21 mouse cellular contexts compared by ENCODE assay signal in the genomic region with DNA sequence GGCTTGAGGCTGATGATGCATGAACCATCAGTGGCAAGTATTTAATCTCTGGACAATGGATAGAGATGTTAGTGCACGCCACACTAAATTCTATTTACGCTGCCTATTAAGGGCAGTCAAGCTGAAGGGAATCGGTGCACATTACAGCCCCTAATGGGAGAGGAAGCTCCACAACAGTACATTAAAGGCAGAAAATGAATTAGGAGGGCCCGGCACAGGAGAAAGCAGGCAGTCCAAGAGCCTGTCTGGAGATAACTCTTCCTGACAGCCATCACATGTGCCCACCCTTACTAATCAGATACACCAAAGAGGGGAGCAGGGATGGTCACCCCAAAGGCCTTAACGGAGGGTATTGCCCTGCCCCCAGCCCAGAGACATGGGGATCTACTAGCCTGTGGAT.
A peak's percentile ranks its signal among the peaks of the same experiment; 100 is the strongest.
DNase-seq lines count a peak whose midpoint lies in the region; ATAC-seq and TF ChIP-seq lines count a peak whose summit lies in the region.
"Had no signal": no experiment of that assay in that cellular context is flagged by ENCODE, and none has a peak within 500 bp of the region (broad histone marks: within the 10 kb centered on the region; RNA-seq: fewer than 3 reads in every experiment).

No protein-coding gene starts in this region.

- no peak overlapping the region for H3K4me3 ChIP-seq in forebrain, embryonic 11.5 days (ENCODE audit: low read depth, low read length)
- H3K4me3 ChIP-seq in forebrain, embryonic 13.5 days: no peak overlapping the region
- H3K4me3 ChIP-seq in kidney, embryonic 15.5 days (replicated peaks): no peak overlapping the region
- H3K4me3 ChIP-seq in midbrain, postnatal 0 days (ENCODE audit: low read depth, low read length): no peak overlapping the region
- H3K4me3 ChIP-seq in midbrain, embryonic 10.5 days: no peak overlapping the region
- H3K4me3 ChIP-seq in lung, postnatal 0 days (ENCODE audit: low read depth, low read length): no peak overlapping the region
- H3K4me3 ChIP-seq: forebrain, embryonic 15.5 days; limb, embryonic 13.5 days; liver, embryonic 12.5 days had no signal

- no peak overlapping the region for H3K27ac ChIP-seq in forebrain, embryonic 11.5 days (ENCODE audit: low read depth, low read length)
- H3K27ac ChIP-seq in forebrain, embryonic 13.5 days: no peak overlapping the region
- no peak overlapping the region for H3K27ac ChIP-seq in kidney, embryonic 15.5 days
- no peak overlapping the region for H3K27ac ChIP-seq in midbrain, postnatal 0 days (ENCODE audit: low read depth, low read length)
- H3K27ac ChIP-seq in midbrain, embryonic 10.5 days (replicated peaks): no peak overlapping the region
- H3K27ac ChIP-seq in lung, postnatal 0 days (ENCODE audit: low read length): no peak overlapping the region
- H3K27ac ChIP-seq: forebrain, embryonic 15.5 days; limb, embryonic 13.5 days; liver, embryonic 12.5 days had no signal

- H3K27me3 ChIP-seq in forebrain, embryonic 11.5 days (ENCODE audit: control insufficient read depth, insufficient read depth, low read length): no peaks in the 10 kb centered on the region
- 0 out of 2 replicates have a peak, but pooled peaks cover 4% of the 10 kb centered on the region for H3K27me3 ChIP-seq in forebrain, embryonic 13.5 days
- H3K27me3 ChIP-seq in kidney, embryonic 15.5 days: no peaks in the 10 kb centered on the region
- no peaks in the 10 kb centered on the region for H3K27me3 ChIP-seq in midbrain, postnatal 0 days (ENCODE audit: insufficient read depth, low read length)
- H3K27me3 ChIP-seq in midbrain, embryonic 10.5 days (ENCODE audit: low read depth, poor library complexity, severe bottlenecking): no peaks in the 10 kb centered on the region
- H3K27me3 ChIP-seq in lung, postnatal 0 days (replicated peaks; ENCODE audit: insufficient read depth, low read length): no peaks in the 10 kb centered on the region
- H3K27me3 ChIP-seq: forebrain, embryonic 15.5 days; liver, embryonic 12.5 days had no signal

- peak; percentile 67 for ATAC-seq in forebrain, embryonic 11.5 days (replicated peaks; ENCODE audit: low FRiP score)
- no peak; the same call in 1 of the 2 replicates for ATAC-seq in forebrain, embryonic 13.5 days
- ATAC-seq in kidney, embryonic 15.5 days (replicated peaks; ENCODE audit: low FRiP score): peak; percentile 49
- no peak for ATAC-seq in midbrain, postnatal 0 days (ENCODE audit: low FRiP score)
- no peak for ATAC-seq in lung, postnatal 0 days
- ATAC-seq: forebrain, embryonic 15.5 days; liver, embryonic 12.5 days had no signal

- no peaks in the 10 kb centered on the region for H3K4me1 ChIP-seq in forebrain, embryonic 11.5 days (replicated peaks; ENCODE audit: control insufficient read depth, insufficient read depth, low read length)
- 0 out of 2 replicates have a peak, but pooled peaks cover 4% of the 10 kb centered on the region for H3K4me1 ChIP-seq in forebrain, embryonic 13.5 days
- H3K4me1 ChIP-seq in kidney, embryonic 15.5 days: 0 out of 2 replicates have a peak, but pooled peaks cover 6% of the 10 kb centered on the region
- no peaks in the 10 kb centered on the region for H3K4me1 ChIP-seq in midbrain, postnatal 0 days (ENCODE audit: insufficient read depth, low read length)
- 0 out of 2 replicates have a peak, but pooled peaks cover 4% of the 10 kb centered on the region for H3K4me1 ChIP-seq in midbrain, embryonic 10.5 days
- no peaks in the 10 kb centered on the region for H3K4me1 ChIP-seq in lung, postnatal 0 days (ENCODE audit: insufficient read depth, low read depth, low read length)
- H3K4me1 ChIP-seq: forebrain, embryonic 15.5 days; limb, embryonic 13.5 days; liver, embryonic 12.5 days had no signal

- 27% methylated on average over 5 of the region's 5 CpGs for WGBS in forebrain, embryonic 11.5 days
- 20% methylated on average over 5 of the region's 5 CpGs for WGBS in forebrain, embryonic 13.5 days
- 46% methylated on average over 5 of the region's 5 CpGs for WGBS in kidney, embryonic 15.5 days
- 45% methylated on average over 5 of the region's 5 CpGs for WGBS in midbrain, postnatal 0 days
- WGBS in midbrain, embryonic 10.5 days: 72% methylated on average over 5 of the region's 5 CpGs
- WGBS in lung, postnatal 0 days: 81% methylated on average over 5 of the region's 5 CpGs

- no peak for TF ChIP-seq EP300 in lung, postnatal 0 days (IDR thresholded peaks at IDR 0.05)

- no peak for TF ChIP-seq CTCF in midbrain, postnatal 0 days (IDR thresholded peaks at IDR 0.05)
- no peak for TF ChIP-seq CTCF in lung, postnatal 0 days (IDR thresholded peaks at IDR 0.05)

- no peaks in the 10 kb centered on the region for H3K36me3 ChIP-seq in forebrain, embryonic 11.5 days (ENCODE audit: control insufficient read depth, insufficient read depth, low read length)
- no peaks in the 10 kb centered on the region for H3K36me3 ChIP-seq in forebrain, embryonic 13.5 days (ENCODE audit: poor library complexity, severe bottlenecking)
- H3K36me3 ChIP-seq in kidney, embryonic 15.5 days: no peaks in the 10 kb centered on the region
- H3K36me3 ChIP-seq in midbrain, postnatal 0 days (ENCODE audit: insufficient read depth, low read length): no peaks in the 10 kb centered on the region
- H3K36me3 ChIP-seq in midbrain, embryonic 10.5 days: no peaks in the 10 kb centered on the region
- H3K36me3 ChIP-seq in lung, postnatal 0 days (ENCODE audit: insufficient read depth, low read length): no peaks in the 10 kb centered on the region
- H3K36me3 ChIP-seq: forebrain, embryonic 15.5 days; limb, embryonic 13.5 days; liver, embryonic 12.5 days had no signal

- H3K4me2 ChIP-seq in forebrain, embryonic 11.5 days (ENCODE audit: low read depth, low read length, severe bottlenecking): no peak overlapping the region
- H3K4me2 ChIP-seq in forebrain, embryonic 13.5 days: no peak overlapping the region
- no peak overlapping the region for H3K4me2 ChIP-seq in kidney, embryonic 15.5 days
- no peak overlapping the region for H3K4me2 ChIP-seq in midbrain, postnatal 0 days (ENCODE audit: low read depth, low read length, poor library complexity, severe bottlenecking)
- no peak overlapping the region for H3K4me2 ChIP-seq in lung, postnatal 0 days (replicated peaks; ENCODE audit: low read depth, low read length)
- H3K4me2 ChIP-seq: forebrain, embryonic 15.5 days; heart, embryonic 11.5 days; limb, embryonic 13.5 days; liver, embryonic 12.5 days had no signal

- DNase-seq in forebrain, embryonic 11.5 days (ENCODE audit: low spot score): no peak
- no peak for DNase-seq in kidney, postnatal 25 days
- DNase-seq in midbrain, postnatal 0 days (ENCODE audit: low spot score): peak; percentile 17
- DNase-seq in midbrain, embryonic 10.5 days (ENCODE audit: low spot score): no peak
- peak; percentile 84 for DNase-seq in retina, embryonic 14.5 days (ENCODE audit: low spot score)
- DNase-seq in lung, postnatal 0 days (ENCODE audit: low spot score): no peak
- DNase-seq: adrenal gland, postnatal 14 days; cerebellum, adult 9-10 months; gastrocnemius, postnatal 14 days; heart, adult 11 months; kidney, adult 11 months; layer of hippocampus, adult 9-11 months; lung, adult 18-20 months; lung, postnatal 14 days; thymus, postnatal 25 days had no signal

- H3K9me3 ChIP-seq in forebrain, embryonic 11.5 days (ENCODE audit: control insufficient read depth, low read length): no peaks in the 10 kb centered on the region
- H3K9me3 ChIP-seq in forebrain, embryonic 13.5 days (replicated peaks): no peaks in the 10 kb centered on the region
- no peaks in the 10 kb centered on the region for H3K9me3 ChIP-seq in kidney, embryonic 15.5 days (replicated peaks)
- H3K9me3 ChIP-seq in midbrain, postnatal 0 days (ENCODE audit: low read length): no peaks in the 10 kb centered on the region
- H3K9me3 ChIP-seq in midbrain, embryonic 10.5 days (replicated peaks): no peaks in the 10 kb centered on the region
- H3K9me3 ChIP-seq in lung, postnatal 0 days (ENCODE audit: low read length): no peaks in the 10 kb centered on the region
- H3K9me3 ChIP-seq: forebrain, embryonic 15.5 days; limb, embryonic 13.5 days; liver, embryonic 12.5 days had no signal

- no peak overlapping the region for H3K9ac ChIP-seq in forebrain, embryonic 11.5 days (ENCODE audit: low read length)
- H3K9ac ChIP-seq in forebrain, embryonic 13.5 days: no peak overlapping the region
- no peak overlapping the region for H3K9ac ChIP-seq in kidney, embryonic 15.5 days
- H3K9ac ChIP-seq in midbrain, postnatal 0 days (replicated peaks; ENCODE audit: low read length, poor library complexity, severe bottlenecking): no peak overlapping the region
- no peak overlapping the region for H3K9ac ChIP-seq in lung, postnatal 0 days (replicated peaks; ENCODE audit: low read depth)
- H3K9ac ChIP-seq: forebrain, embryonic 15.5 days; limb, embryonic 13.5 days; liver, embryonic 12.5 days had no signal

Comparison
In these comparisons a context has a peak if more than half of its experiments do, and no peak if none do; other contexts are left out.
1. ATAC-seq: peak in forebrain, embryonic 11.5 days (single experiment) and kidney, embryonic 15.5 days (single experiment); none in forebrain, embryonic 13.5 days (single experiment), midbrain, postnatal 0 days (single experiment) and lung, postnatal 0 days (single experiment).
2. DNase-seq: peak in midbrain, postnatal 0 days (single experiment) and retina, embryonic 14.5 days (single experiment); none in forebrain, embryonic 11.5 days (single experiment), kidney, postnatal 25 days (0 of 2), midbrain, embryonic 10.5 days (single experiment) and lung, postnatal 0 days (single experiment).